Mouse (Mus musculus): Measurements from ENCODE around the gene Shc4.
A peak's percentile ranks its signal among the peaks of the same experiment; 100 is the strongest.

GRCm38 (mm10) chr2:125594072-125594471, 129.9 kb downstream of the Shc4 start:
- TF ChIP-seq CTCF (IDR thresholded peaks at IDR 0.05; ENCODE audit: low read depth) (peak; percentile 21), EP300 (IDR thresholded peaks at IDR 0.05; ENCODE audit: low read depth) (no peak)

All from heart, postnatal 0 days (tissue).